Mouse (Mus musculus) hindbrain, embryonic 16.5 days (tissue): ENCODE measurements around the gene Rimbp3. TPM values are rescaled to one million over a fixed set of nuclear protein-coding genes. Genes with fewer than 3 reads are reported as not detected.
A peak's percentile ranks its signal among the peaks of the same experiment; 100 is the strongest.

ENCODE experiments used
- ATAC-seq: fragments of 200-750 bp; cut with Nextera tagmentation; 2 replicates; pipeline ENCODE4 v1.8.0; 2017; ENCODE audit warnings: moderate TSS enrichment, moderate library complexity
- H3K27ac ChIP-seq: fragments of 300-500 bp; sonication (generic); 2 replicates; pipeline ENCODE4 v1.5.1; 2014; ENCODE audit warnings: low read depth, mild to moderate bottlenecking, control low read depth, low read length, moderate library complexity
- H3K27me3 ChIP-seq: fragments of 300-500 bp; sonication (generic); replicated peaks from 2 replicates; pipeline ENCODE4 v1.6.1; 2014; ENCODE audit warnings: low read length; ENCODE audit not compliant: control insufficient read depth, insufficient read depth
- H3K36me3 ChIP-seq: fragments of 300-500 bp; sonication (generic); 2 replicates; pipeline ENCODE4 v1.6.1; 2014; ENCODE audit warnings: mild to moderate bottlenecking, low read length, moderate library complexity, mixed read lengths; ENCODE audit not compliant: control insufficient read depth, insufficient read depth
- H3K4me1 ChIP-seq: fragments of 300-500 bp; sonication (generic); 2 replicates; pipeline ENCODE4 v1.6.1; 2014; ENCODE audit warnings: low read depth, low read length; ENCODE audit not compliant: control insufficient read depth, insufficient read depth
- H3K4me2 ChIP-seq: fragments of 300-500 bp; sonication (generic); 2 replicates; pipeline ENCODE4 v1.6.1; 2014; ENCODE audit warnings: mild to moderate bottlenecking, low read length, control low read depth, moderate library complexity
- H3K4me3 ChIP-seq: fragments of 300-500 bp; sonication (generic); 2 replicates; pipeline ENCODE4 v1.5.1; 2014; ENCODE audit warnings: mild to moderate bottlenecking, low read length, control low read depth, moderate library complexity
- H3K9ac ChIP-seq: fragments of 300-500 bp; sonication (generic); 2 replicates; pipeline ENCODE4 v1.6.1; 2014; ENCODE audit warnings: low read depth, mild to moderate bottlenecking, control low read depth, low read length, moderate library complexity
- H3K9me3 ChIP-seq: fragments of 300-500 bp; sonication (generic); 2 replicates; pipeline ENCODE4 v1.6.1; 2014; ENCODE audit warnings: mild to moderate bottlenecking, low read length, moderate library complexity; ENCODE audit not compliant: control insufficient read depth
- WGBS: fragments of 180-500 bp; shearing (Covaris S2); extraction: QIAGEN DNeasy Blood & Tissue Kit; methylation state at CpG from one replicate; pipeline ENCODE4 v1.1.7; 2014; 5-methylcytosine and 5-hydroxymethylcytosine counted together
- polyA plus RNA-seq: library from polyadenylated mRNA; unstranded; fragments of >200 nt; fragmentation: Nextera tagmentation; extraction: Ambion mirVana; gene quantifications from 2 replicates; pipeline ENCODE4 v1.2.1, GENCODE M21; 2015

Rimbp3 gene
- polyA plus RNA-seq, 1 experiment from 2014 or later = 1.9 TPM

DNA sequence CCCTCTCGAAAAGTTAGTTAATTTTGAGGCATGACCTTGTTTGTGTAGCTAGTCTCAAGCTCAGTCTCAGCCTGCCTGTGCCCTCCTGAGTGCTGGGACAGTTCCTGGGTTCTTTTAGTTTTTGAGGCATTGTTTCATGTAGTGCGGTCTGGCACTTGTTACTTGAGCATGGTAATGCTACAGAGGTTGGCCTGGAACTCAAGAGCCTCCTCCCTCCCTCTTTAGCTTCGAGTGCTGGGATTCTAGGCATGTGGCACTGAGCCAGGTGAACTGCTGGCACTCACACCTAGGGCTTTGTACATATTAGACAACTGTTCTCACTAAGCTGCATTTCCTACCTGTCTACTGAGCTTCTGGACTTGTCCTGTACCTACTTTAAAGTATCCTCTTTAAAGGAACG is 39.3 kb downstream of the Rimbp3 start:
- Histone ChIP-seq H3K27ac (no peak overlapping the region; the same call in 1 of the 2 replicates), H3K36me3 (no peaks in the 10 kb centered on the region), H3K9me3 (no peaks in the 10 kb centered on the region), H3K4me2 (no peak overlapping the region), H3K4me3 (no peak overlapping the region), H3K9ac (no peak overlapping the region), H3K4me1 (peaks cover 12% of the 10 kb centered on the region), H3K27me3 (no peaks in the 10 kb centered on the region)
- no peak for ATAC-seq
- 72% methylated on average over 4 of the region's 4 CpGs for WGBS

DNA sequence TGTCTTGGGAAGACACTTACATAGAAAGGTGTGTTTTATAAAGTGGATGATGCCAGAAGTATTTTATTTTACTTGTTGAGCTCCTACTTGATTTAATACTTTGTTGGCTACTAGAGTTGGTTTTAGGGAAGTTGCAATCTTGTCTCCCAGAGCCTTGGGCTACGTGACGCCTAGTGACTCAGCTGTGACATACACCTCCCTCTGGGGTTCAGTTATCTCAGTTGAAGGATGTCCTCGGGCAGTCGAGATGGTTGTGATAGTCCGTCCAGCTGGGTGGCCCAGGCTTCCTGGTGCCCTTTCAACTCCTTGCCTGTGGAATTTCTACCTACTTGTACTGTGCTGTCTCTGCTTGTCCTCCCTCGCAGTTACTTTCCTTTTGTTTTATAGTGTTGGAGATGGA is 40.7 kb downstream of the Rimbp3 start:
- Histone ChIP-seq H3K4me2 (no peak overlapping the region), H3K4me3 (no peak overlapping the region), H3K36me3 (no peaks in the 10 kb centered on the region), H3K27ac (no peak overlapping the region), H3K9ac (no peak overlapping the region), H3K27me3 (no peaks in the 10 kb centered on the region), H3K9me3 (no peaks in the 10 kb centered on the region), H3K4me1 (peaks cover 20% of the 10 kb centered on the region)
- no peak for ATAC-seq
- WGBS = 68% methylated on average over 6 of the region's 6 CpGs

DNA sequence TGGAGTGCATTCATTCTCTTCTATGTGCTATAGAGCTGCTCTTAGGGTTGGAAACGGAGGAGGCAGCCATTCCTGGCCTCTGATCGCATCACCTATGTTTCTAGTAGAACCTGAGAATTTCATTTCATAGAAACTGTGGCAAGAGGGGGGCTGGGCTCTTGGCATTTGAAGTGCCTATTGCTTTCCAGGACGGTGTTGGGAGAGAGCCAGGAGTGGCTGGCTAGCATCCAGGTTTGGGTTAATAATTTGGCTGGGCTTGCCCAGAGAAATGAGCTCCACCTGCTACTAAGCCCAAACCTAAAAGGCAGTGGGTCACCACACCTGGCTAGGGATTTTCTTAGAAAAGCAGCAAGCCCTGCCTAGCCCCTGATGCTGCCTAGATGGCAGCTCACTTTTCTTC is 43.1 kb downstream of the Rimbp3 start:
- peak; percentile 28; the same call in 1 of the 2 replicates for ATAC-seq
- H3K4me2 ChIP-seq = no peak overlapping the region
- H3K36me3 ChIP-seq = peaks cover 3% of the 10 kb centered on the region; the same call in 1 of the 2 replicates
- H3K27ac ChIP-seq = no peak overlapping the region
- WGBS = 57% methylated on average over 3 of the region's 3 CpGs
- no peaks in the 10 kb centered on the region for H3K9me3 ChIP-seq
- no peak overlapping the region for H3K9ac ChIP-seq
- no peaks in the 10 kb centered on the region for H3K27me3 ChIP-seq
- peaks cover 21% of the 10 kb centered on the region for H3K4me1 ChIP-seq
- H3K4me3 ChIP-seq = no peak overlapping the region

DNA sequence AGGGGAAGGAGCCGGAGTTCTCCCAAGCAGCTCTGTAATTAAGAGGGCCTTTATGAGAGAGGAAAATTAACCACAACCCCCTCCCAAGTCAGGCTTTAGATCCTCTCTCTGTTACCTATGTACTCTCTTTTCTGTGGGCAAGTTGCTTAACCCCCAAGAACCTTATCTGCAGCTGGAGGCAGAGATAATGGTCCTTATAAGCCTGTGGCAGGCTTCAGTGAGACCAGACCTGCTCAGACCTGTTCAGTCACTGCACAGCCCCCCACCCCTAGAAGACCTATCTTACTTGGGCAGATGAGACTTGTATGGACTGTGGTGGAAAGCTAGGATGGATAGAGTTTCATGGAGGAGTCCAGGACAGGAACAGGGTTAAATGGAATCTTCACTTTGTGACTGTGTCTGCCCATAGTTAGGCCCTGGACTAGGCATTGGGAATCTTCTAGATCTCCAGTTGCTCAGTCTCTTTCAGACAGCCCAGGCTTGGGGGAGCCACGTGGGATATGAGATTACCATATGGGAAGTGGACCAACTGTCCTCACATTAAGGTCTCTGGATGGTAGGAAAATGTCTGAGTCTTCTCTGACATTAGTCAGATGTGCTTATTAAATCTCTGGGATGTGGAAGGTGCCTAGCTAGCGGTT is 43.8 kb downstream of the Rimbp3 start:
- ATAC-seq = 0 out of 2 replicates have a peak, but pooled peaks have one; percentile 26

DNA sequence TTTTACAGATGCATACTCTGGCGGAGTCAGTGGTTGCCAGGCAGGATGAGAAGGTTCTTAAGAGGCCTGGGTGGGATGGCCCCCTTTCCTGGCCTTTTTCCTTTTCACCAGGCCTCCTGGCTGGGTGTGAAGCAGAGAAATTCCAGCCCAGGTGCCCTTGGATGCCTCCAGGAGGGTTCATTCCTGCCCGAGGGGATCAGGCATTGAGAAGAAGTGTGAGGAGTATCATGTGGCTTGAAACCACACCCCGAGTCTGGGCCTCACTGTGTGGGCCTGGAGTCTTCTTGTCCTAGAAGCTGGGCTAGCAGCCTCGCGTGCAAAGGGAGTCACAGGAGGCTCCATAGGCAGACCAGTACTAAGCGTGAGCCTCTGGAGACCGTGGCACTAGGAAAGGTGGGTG is 44.4 kb downstream of the Rimbp3 start:
- peaks cover 11% of the 10 kb centered on the region for H3K36me3 ChIP-seq
- no peaks in the 10 kb centered on the region for H3K9me3 ChIP-seq
- no peak overlapping the region for H3K4me2 ChIP-seq
- peaks cover 21% of the 10 kb centered on the region for H3K4me1 ChIP-seq
- ATAC-seq = no peak
- no peak overlapping the region for H3K27ac ChIP-seq
- 69% methylated on average over 7 of the region's 7 CpGs for whole genome bisulfite sequencing
- H3K4me3 ChIP-seq = no peak overlapping the region
- no peaks in the 10 kb centered on the region for H3K27me3 ChIP-seq
- H3K9ac ChIP-seq = no peak overlapping the region

More for the DNA sequence above, 43.8 kb downstream of the Rimbp3 start:
- H3K4me3 ChIP-seq = no peak overlapping the region
- peaks cover 7% of the 10 kb centered on the region for H3K36me3 ChIP-seq
- H3K9ac ChIP-seq = no peak overlapping the region
- no peaks in the 10 kb centered on the region for H3K27me3 ChIP-seq
- H3K4me2 ChIP-seq = no peak overlapping the region
- no peak overlapping the region for H3K27ac ChIP-seq
- peaks cover 21% of the 10 kb centered on the region for H3K4me1 ChIP-seq
- no peaks in the 10 kb centered on the region for H3K9me3 ChIP-seq
- WGBS = 73% methylated on average over 3 of the region's 3 CpGs

DNA sequence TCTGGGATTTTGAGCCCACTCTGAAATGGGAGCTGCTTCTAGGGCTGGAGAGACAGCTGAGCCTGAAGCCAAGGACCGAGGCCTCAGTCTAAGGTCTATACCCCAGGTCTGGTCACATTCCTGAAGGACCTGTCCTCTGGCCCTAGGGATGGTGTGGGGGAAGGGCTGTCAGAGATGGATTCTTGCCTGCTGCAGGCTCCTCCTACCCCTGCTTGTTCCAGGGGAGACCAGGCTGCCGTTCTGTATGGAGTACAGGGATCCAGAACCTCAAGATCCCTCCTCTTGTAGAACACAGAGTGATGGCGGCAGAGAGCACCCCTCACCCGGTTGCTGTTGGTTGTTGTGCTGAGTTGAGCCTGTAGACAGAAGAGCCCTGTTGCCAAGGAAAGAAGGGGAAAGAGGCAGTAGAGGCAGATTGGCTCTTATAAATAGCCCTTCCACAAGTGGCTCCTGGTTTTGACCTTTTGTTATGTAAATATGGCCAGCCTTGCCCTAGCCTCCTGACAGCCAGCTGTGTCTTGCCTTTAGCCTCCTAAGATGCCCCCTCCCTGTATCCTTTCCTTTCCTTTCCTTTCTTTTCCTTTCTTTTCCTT is 45.7 kb downstream of the Rimbp3 start:
- no peaks in the 10 kb centered on the region for H3K9me3 ChIP-seq
- ATAC-seq = no peak
- no peak overlapping the region for H3K9ac ChIP-seq
- 16% methylated on average over 4 of the region's 4 CpGs for WGBS
- H3K4me3 ChIP-seq = no peak overlapping the region
- H3K4me1 ChIP-seq = peaks cover 21% of the 10 kb centered on the region
- H3K36me3 ChIP-seq = peaks cover 22% of the 10 kb centered on the region
- H3K4me2 ChIP-seq = no peak overlapping the region
- H3K27ac ChIP-seq = no peak overlapping the region
- H3K27me3 ChIP-seq = no peaks in the 10 kb centered on the region

DNA sequence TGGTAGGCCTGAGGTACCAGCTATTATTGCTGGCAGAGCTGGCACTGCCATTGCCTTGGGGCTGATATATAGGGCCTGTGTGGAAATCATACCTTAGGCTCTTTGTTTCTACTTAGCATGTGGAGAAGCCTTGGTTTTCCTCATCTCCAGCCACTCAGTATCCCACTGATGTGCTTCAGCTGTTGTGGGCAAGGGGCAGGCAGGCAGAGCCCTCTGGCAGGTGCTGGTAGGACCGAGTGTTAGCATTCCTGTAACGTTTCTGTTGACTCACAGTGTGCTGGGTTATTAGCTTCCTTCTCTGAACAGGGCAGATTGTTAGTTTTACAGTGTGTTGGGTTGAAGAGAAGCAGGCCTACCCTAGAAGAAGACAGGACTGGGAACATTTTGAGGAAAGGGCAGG is 46.9 kb downstream of the Rimbp3 start:
- Histone ChIP-seq H3K4me3 (no peak overlapping the region), H3K27ac (no peak overlapping the region), H3K4me2 (no peak overlapping the region), H3K36me3 (peaks cover 22% of the 10 kb centered on the region), H3K4me1 (peaks cover 21% of the 10 kb centered on the region), H3K9ac (no peak overlapping the region), H3K27me3 (no peaks in the 10 kb centered on the region), H3K9me3 (no peaks in the 10 kb centered on the region)
- ATAC-seq = no peak
- WGBS = 77% methylated on average over 2 of the region's 2 CpGs

DNA sequence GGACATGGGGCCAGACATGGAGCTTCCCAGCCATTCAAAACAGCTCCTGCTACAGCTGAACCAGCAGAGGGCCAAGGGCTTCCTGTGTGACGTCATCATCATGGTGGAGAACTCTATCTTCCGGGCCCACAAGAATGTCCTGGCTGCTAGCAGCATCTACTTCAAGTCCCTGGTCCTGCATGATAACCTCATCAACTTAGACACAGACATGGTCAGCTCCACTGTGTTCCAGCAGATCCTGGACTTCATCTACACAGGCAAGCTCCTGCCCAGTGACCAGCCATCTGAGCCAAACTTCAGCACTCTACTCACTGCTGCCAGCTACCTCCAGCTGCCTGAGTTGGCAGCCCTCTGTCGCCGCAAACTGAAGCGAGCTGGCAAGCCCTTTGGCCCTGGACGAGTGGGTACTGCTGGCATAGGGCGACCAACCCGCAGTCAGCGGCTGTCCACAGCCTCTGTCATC is 49.0 kb downstream of the Rimbp3 start:
- Histone ChIP-seq H3K36me3 (peaks cover 22% of the 10 kb centered on the region), H3K9ac (no peak overlapping the region), H3K27ac (no peak overlapping the region), H3K4me2 (no peak overlapping the region), H3K4me1 (peaks cover 10% of the 10 kb centered on the region), H3K4me3 (no peak overlapping the region), H3K27me3 (no peaks in the 10 kb centered on the region), H3K9me3 (no peaks in the 10 kb centered on the region)
- peak; percentile 22; the same call in 1 of the 2 replicates for ATAC-seq
- WGBS = 79% methylated on average over 9 of the region's 9 CpGs

DNA sequence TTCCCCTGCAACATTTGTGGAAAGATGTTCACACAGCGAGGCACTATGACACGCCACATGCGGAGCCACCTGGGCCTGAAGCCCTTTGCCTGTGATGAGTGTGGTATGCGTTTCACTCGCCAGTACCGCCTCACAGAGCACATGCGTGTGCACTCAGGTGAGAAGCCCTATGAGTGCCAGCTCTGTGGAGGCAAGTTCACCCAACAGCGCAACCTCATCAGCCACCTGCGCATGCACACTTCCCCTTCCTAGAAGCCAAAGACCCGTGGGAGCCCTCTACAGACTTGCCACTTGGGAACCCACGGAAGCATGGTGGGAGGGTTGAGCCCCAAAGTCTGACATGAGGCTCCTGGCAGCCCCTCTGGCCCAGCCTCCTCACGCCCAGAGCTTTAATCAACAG is 50.5 kb downstream of the Rimbp3 start:
- H3K4me1 ChIP-seq = peaks cover 4% of the 10 kb centered on the region
- no peak overlapping the region for H3K4me3 ChIP-seq
- no peak overlapping the region for H3K9ac ChIP-seq
- no peak for ATAC-seq
- peaks cover 22% of the 10 kb centered on the region for H3K36me3 ChIP-seq
- WGBS = 94% methylated on average over 12 of the region's 12 CpGs
- no peaks in the 10 kb centered on the region for H3K27me3 ChIP-seq
- no peak overlapping the region for H3K27ac ChIP-seq
- no peak overlapping the region for H3K4me2 ChIP-seq
- no peaks in the 10 kb centered on the region for H3K9me3 ChIP-seq
